ENCODE assay signal across 19 mouse cellular contexts in genomic region chr15:101537864-101538579, GRCm38 (mm10). TPM values are rescaled to one million over a fixed set of nuclear protein-coding genes. Genes with fewer than 3 reads are reported as not detected.
A peak's percentile ranks its signal among the peaks of the same experiment; 100 is the strongest.
DNase-seq lines count a peak whose midpoint lies in the region; ATAC-seq lines count a peak whose summit lies in the region.
"Had no signal": no experiment of that assay in that cellular context is flagged by ENCODE, and none has a peak within 500 bp of the region (broad histone marks: within the 10 kb centered on the region; RNA-seq: fewer than 3 reads in every experiment).

No protein-coding gene starts in this region.

- DNase-seq in embryonic facial prominence, embryonic 11.5 days (ENCODE audit: low spot score) = peak; percentile 22
- DNase-seq in embryonic facial prominence, embryonic 10.5 days (ENCODE audit: low spot score) = no peak
- DNase-seq in limb, embryonic 11.5 days (ENCODE audit: low spot score) = peak; percentile 23
- no peak for DNase-seq in limb, embryonic 10.5 days (ENCODE audit: low spot score)
- DNase-seq in A20 (ENCODE audit: low read depth, low spot score) = peak; percentile 25
- no peak for DNase-seq in frontal cortex, postnatal 36 days (ENCODE audit: low spot score in 2 of 2)
- DNase-seq: adrenal gland, adult 8-10 months; gastrocnemius, postnatal 10 days; thymus, adult 18-20 months had no signal

- no peak overlapping the region for H3K4me3 ChIP-seq in embryonic facial prominence, embryonic 11.5 days (ENCODE audit: low read depth, low read length)
- no peak overlapping the region for H3K4me3 ChIP-seq in embryonic facial prominence, embryonic 10.5 days
- no peak overlapping the region for H3K4me3 ChIP-seq in limb, embryonic 11.5 days (ENCODE audit: low read depth, low read length)
- H3K4me3 ChIP-seq in limb, embryonic 10.5 days = no peak overlapping the region
- H3K4me3 ChIP-seq in limb, embryonic 13.5 days = no peak overlapping the region
- H3K4me3 ChIP-seq: forebrain, embryonic 13.5 days; heart, embryonic 15.5 days; hindbrain, embryonic 15.5 days had no signal

- no peak overlapping the region for H3K4me2 ChIP-seq in embryonic facial prominence, embryonic 11.5 days (ENCODE audit: low read depth, low read length)
- no peak overlapping the region for H3K4me2 ChIP-seq in limb, embryonic 11.5 days (ENCODE audit: low read depth, severe bottlenecking)
- H3K4me2 ChIP-seq in limb, embryonic 13.5 days (replicated peaks) = no peak overlapping the region
- H3K4me2 ChIP-seq: forebrain, embryonic 13.5 days; heart, embryonic 15.5 days; hindbrain, embryonic 15.5 days had no signal

- no peaks in the 10 kb centered on the region for H3K27me3 ChIP-seq in embryonic facial prominence, embryonic 11.5 days (ENCODE audit: control insufficient read depth, insufficient read depth, low read length)
- 0 out of 2 replicates have a peak, but pooled peaks cover 3% of the 10 kb centered on the region for H3K27me3 ChIP-seq in embryonic facial prominence, embryonic 10.5 days (replicated peaks; ENCODE audit: low read depth, poor library complexity, severe bottlenecking)
- no peaks in the 10 kb centered on the region for H3K27me3 ChIP-seq in limb, embryonic 11.5 days (ENCODE audit: control insufficient read depth, insufficient read depth, low read length)
- no peaks in the 10 kb centered on the region for H3K27me3 ChIP-seq in limb, embryonic 10.5 days (ENCODE audit: low read depth, poor library complexity, severe bottlenecking)
- peaks cover 20% of the 10 kb centered on the region for H3K27me3 ChIP-seq in limb, embryonic 13.5 days
- H3K27me3 ChIP-seq: forebrain, embryonic 13.5 days; hindbrain, embryonic 15.5 days; Patski had no signal

- no peak overlapping the region for H3K27ac ChIP-seq in embryonic facial prominence, embryonic 11.5 days (replicated peaks; ENCODE audit: low read depth, low read length)
- no peak overlapping the region for H3K27ac ChIP-seq in embryonic facial prominence, embryonic 10.5 days (replicated peaks)
- no peak overlapping the region for H3K27ac ChIP-seq in limb, embryonic 11.5 days (replicated peaks; ENCODE audit: low read depth, low read length)
- no peak overlapping the region for H3K27ac ChIP-seq in limb, embryonic 10.5 days
- H3K27ac ChIP-seq in limb, embryonic 13.5 days = no peak overlapping the region; the same call in 1 of the 2 replicates
- H3K27ac ChIP-seq: forebrain, embryonic 13.5 days; heart, embryonic 15.5 days; hindbrain, embryonic 15.5 days; macrophage had no signal

- 35% methylated on average over 7 of the region's 7 CpGs for WGBS in embryonic facial prominence, embryonic 11.5 days
- 45% methylated on average over 7 of the region's 7 CpGs for WGBS in embryonic facial prominence, embryonic 10.5 days
- WGBS in limb, embryonic 11.5 days = 43% methylated on average over 7 of the region's 7 CpGs
- WGBS in limb, embryonic 10.5 days = 38% methylated on average over 7 of the region's 7 CpGs
- WGBS in limb, embryonic 13.5 days = 33% methylated on average over 7 of the region's 7 CpGs

- no peaks in the 10 kb centered on the region for H3K36me3 ChIP-seq in embryonic facial prominence, embryonic 11.5 days (replicated peaks; ENCODE audit: control insufficient read depth, insufficient read depth, low read depth, low read length)
- H3K36me3 ChIP-seq in embryonic facial prominence, embryonic 10.5 days (replicated peaks) = no peaks in the 10 kb centered on the region
- H3K36me3 ChIP-seq in limb, embryonic 11.5 days (ENCODE audit: control insufficient read depth, insufficient read depth, low read length) = no peaks in the 10 kb centered on the region
- no peaks in the 10 kb centered on the region for H3K36me3 ChIP-seq in limb, embryonic 10.5 days
- H3K36me3 ChIP-seq in limb, embryonic 13.5 days = no peaks in the 10 kb centered on the region
- H3K36me3 ChIP-seq: heart, embryonic 15.5 days; hindbrain, embryonic 15.5 days had no signal

- no peaks in the 10 kb centered on the region for H3K9me3 ChIP-seq in embryonic facial prominence, embryonic 11.5 days (replicated peaks; ENCODE audit: control insufficient read depth, low read length)
- no peaks in the 10 kb centered on the region for H3K9me3 ChIP-seq in embryonic facial prominence, embryonic 10.5 days
- H3K9me3 ChIP-seq in limb, embryonic 11.5 days (ENCODE audit: control insufficient read depth, low read length) = no peaks in the 10 kb centered on the region
- H3K9me3 ChIP-seq in limb, embryonic 10.5 days (replicated peaks) = no peaks in the 10 kb centered on the region
- H3K9me3 ChIP-seq in limb, embryonic 13.5 days = no peaks in the 10 kb centered on the region; the same call in 1 of the 2 replicates
- H3K9me3 ChIP-seq: forebrain, embryonic 13.5 days; heart, embryonic 15.5 days; hindbrain, embryonic 15.5 days had no signal

- ATAC-seq in embryonic facial prominence, embryonic 11.5 days (replicated peaks; ENCODE audit: insufficient number of reproducible peaks, low FRiP score, low TSS enrichment, low read depth) = no peak
- ATAC-seq in limb, embryonic 11.5 days (ENCODE audit: insufficient number of reproducible peaks, low FRiP score, low TSS enrichment, low read depth) = no peak
- ATAC-seq in limb, embryonic 13.5 days (ENCODE audit: low FRiP score, low read depth) = peak; percentile 22; the same call in 1 of the 2 replicates
- no peak for ATAC-seq in megakaryocyte-erythroid progenitor cell, adult 5-6 weeks (replicated peaks; ENCODE audit: low FRiP score, low TSS enrichment, poor library complexity, severe bottlenecking)
- ATAC-seq: forebrain, embryonic 13.5 days; Patski had no signal

- H3K4me1 ChIP-seq in embryonic facial prominence, embryonic 11.5 days (ENCODE audit: control insufficient read depth, insufficient read depth, low read length) = no peaks in the 10 kb centered on the region
- H3K4me1 ChIP-seq in embryonic facial prominence, embryonic 10.5 days = peaks cover 42% of the 10 kb centered on the region
- H3K4me1 ChIP-seq in limb, embryonic 11.5 days (ENCODE audit: control insufficient read depth, insufficient read depth, low read length) = no peaks in the 10 kb centered on the region
- peaks cover 23% of the 10 kb centered on the region for H3K4me1 ChIP-seq in limb, embryonic 10.5 days
- H3K4me1 ChIP-seq in limb, embryonic 13.5 days = peaks cover 36% of the 10 kb centered on the region
- H3K4me1 ChIP-seq: forebrain, embryonic 13.5 days; heart, embryonic 15.5 days; hindbrain, embryonic 15.5 days had no signal

- H3K9ac ChIP-seq in embryonic facial prominence, embryonic 11.5 days (replicated peaks; ENCODE audit: low read length) = no peak overlapping the region
- H3K9ac ChIP-seq in limb, embryonic 11.5 days (ENCODE audit: low read length) = no peak overlapping the region
- no peak overlapping the region for H3K9ac ChIP-seq in limb, embryonic 13.5 days
- H3K9ac ChIP-seq: forebrain, embryonic 13.5 days; heart, embryonic 15.5 days; hindbrain, embryonic 15.5 days had no signal

RNA-seq across cellular contexts. Expression of gene Krt84, which starts 5.4 kb away (rescaled TPM):
- polyA plus RNA-seq in embryonic facial prominence, embryonic 11.5 days (2014; fragmentation: Nextera tagmentation; extraction: Ambion mirVana) = not detected in 2 replicates
- not detected in 2 replicates for polyA plus RNA-seq in embryonic facial prominence, embryonic 10.5 days (2016; fragmentation: Nextera tagmentation; extraction: Ambion mirVana)
- polyA plus RNA-seq in limb, embryonic 11.5 days (2014; fragmentation: Nextera tagmentation; extraction: Ambion mirVana) = not detected in 2 replicates
- not detected in 2 replicates for polyA plus RNA-seq in limb, embryonic 10.5 days (2016; fragmentation: Nextera tagmentation; extraction: Ambion mirVana)
- 0.09 and 0.13 TPM in 2 replicates for polyA plus RNA-seq in limb, embryonic 13.5 days (2015; fragmentation: Nextera tagmentation; extraction: Ambion mirVana)
- total RNA-seq in megakaryocyte-erythroid progenitor cell, adult 5-6 weeks (2014; fragmentation: Nextera tagmentation) = not detected in 2 replicates
- total RNA-seq in megakaryocyte-erythroid progenitor cell, adult 5-6 weeks (2017) = not detected in 2 replicates
- total RNA-seq: adrenal gland, adult 8-10 months; gastrocnemius, postnatal 10 days; layer of hippocampus, adult 18-20 months; left cerebral cortex, postnatal 36 days had no signal
- polyA plus RNA-seq: forebrain, embryonic 13.5 days; heart, embryonic 15.5 days; macrophage; Patski; spleen, adult 2 months had no signal

RNA-seq across cellular contexts. Expression of gene Krt82, which starts 12.4 kb away (rescaled TPM):
- not detected in 2 replicates for polyA plus RNA-seq in embryonic facial prominence, embryonic 11.5 days (2014; fragmentation: Nextera tagmentation; extraction: Ambion mirVana)
- not detected in 2 replicates for polyA plus RNA-seq in embryonic facial prominence, embryonic 10.5 days (2016; fragmentation: Nextera tagmentation; extraction: Ambion mirVana)
- polyA plus RNA-seq in limb, embryonic 11.5 days (2014; fragmentation: Nextera tagmentation; extraction: Ambion mirVana) = 0.14 TPM in 1 of 2 replicates, not detected in the other
- not detected in 2 replicates for polyA plus RNA-seq in limb, embryonic 10.5 days (2016; fragmentation: Nextera tagmentation; extraction: Ambion mirVana)
- polyA plus RNA-seq in limb, embryonic 13.5 days (2015; fragmentation: Nextera tagmentation; extraction: Ambion mirVana) = not detected in 2 replicates
- total RNA-seq in megakaryocyte-erythroid progenitor cell, adult 5-6 weeks (2014; fragmentation: Nextera tagmentation) = not detected in 2 replicates
- not detected in 2 replicates for total RNA-seq in megakaryocyte-erythroid progenitor cell, adult 5-6 weeks (2017)
- total RNA-seq: adrenal gland, adult 8-10 months; gastrocnemius, postnatal 10 days; layer of hippocampus, adult 18-20 months; left cerebral cortex, postnatal 36 days had no signal
- polyA plus RNA-seq: forebrain, embryonic 13.5 days; heart, embryonic 15.5 days; hindbrain, embryonic 15.5 days; macrophage; Patski; spleen, adult 2 months had no signal

RNA-seq across cellular contexts. Expression of gene Gm49425, which starts 21.0 kb away (rescaled TPM):
- not detected in 2 replicates for polyA plus RNA-seq in embryonic facial prominence, embryonic 11.5 days (2014; fragmentation: Nextera tagmentation; extraction: Ambion mirVana)
- polyA plus RNA-seq in embryonic facial prominence, embryonic 10.5 days (2016; fragmentation: Nextera tagmentation; extraction: Ambion mirVana) = not detected in 2 replicates
- polyA plus RNA-seq in limb, embryonic 11.5 days (2014; fragmentation: Nextera tagmentation; extraction: Ambion mirVana) = not detected in 2 replicates
- not detected in 2 replicates for polyA plus RNA-seq in limb, embryonic 10.5 days (2016; fragmentation: Nextera tagmentation; extraction: Ambion mirVana)
- polyA plus RNA-seq in limb, embryonic 13.5 days (2015; fragmentation: Nextera tagmentation; extraction: Ambion mirVana) = 0.50 TPM in 1 of 2 replicates, not detected in the other
- total RNA-seq in megakaryocyte-erythroid progenitor cell, adult 5-6 weeks (2014; fragmentation: Nextera tagmentation) = not detected in 2 replicates
- total RNA-seq in megakaryocyte-erythroid progenitor cell, adult 5-6 weeks (2017) = not detected in 2 replicates
- total RNA-seq: adrenal gland, adult 8-10 months; gastrocnemius, postnatal 10 days; layer of hippocampus, adult 18-20 months; left cerebral cortex, postnatal 36 days had no signal
- polyA plus RNA-seq: forebrain, embryonic 13.5 days; heart, embryonic 15.5 days; hindbrain, embryonic 15.5 days; macrophage; Patski; spleen, adult 2 months had no signal

RNA-seq across cellular contexts. Expression of gene Krt90, which starts 24.7 kb away (rescaled TPM):
- 0.36 and 0.89 TPM in 2 replicates for polyA plus RNA-seq in embryonic facial prominence, embryonic 11.5 days (2014; fragmentation: Nextera tagmentation; extraction: Ambion mirVana)
- polyA plus RNA-seq in embryonic facial prominence, embryonic 10.5 days (2016; fragmentation: Nextera tagmentation; extraction: Ambion mirVana) = 0.24 and 0.50 TPM in 2 replicates
- not detected in 2 replicates for polyA plus RNA-seq in limb, embryonic 11.5 days (2014; fragmentation: Nextera tagmentation; extraction: Ambion mirVana)
- polyA plus RNA-seq in limb, embryonic 10.5 days (2016; fragmentation: Nextera tagmentation; extraction: Ambion mirVana) = 0.08 and 0.31 TPM in 2 replicates
- 0.08 TPM in 1 of 2 replicates, not detected in the other for polyA plus RNA-seq in limb, embryonic 13.5 days (2015; fragmentation: Nextera tagmentation; extraction: Ambion mirVana)
- not detected in 2 replicates for total RNA-seq in megakaryocyte-erythroid progenitor cell, adult 5-6 weeks (2014; fragmentation: Nextera tagmentation)
- total RNA-seq in megakaryocyte-erythroid progenitor cell, adult 5-6 weeks (2017) = not detected in 2 replicates
- total RNA-seq: adrenal gland, adult 8-10 months; gastrocnemius, postnatal 10 days; layer of hippocampus, adult 18-20 months; left cerebral cortex, postnatal 36 days had no signal
- polyA plus RNA-seq: forebrain, embryonic 13.5 days; heart, embryonic 15.5 days; macrophage; spleen, adult 2 months had no signal

RNA-seq across cellular contexts. Expression of gene Krt75, which starts 35.7 kb away (rescaled TPM):
- polyA plus RNA-seq in embryonic facial prominence, embryonic 11.5 days (2014; fragmentation: Nextera tagmentation; extraction: Ambion mirVana) = 0.06 and 0.17 TPM in 2 replicates
- polyA plus RNA-seq in embryonic facial prominence, embryonic 10.5 days (2016; fragmentation: Nextera tagmentation; extraction: Ambion mirVana) = 0.09 TPM in 2 replicates
- not detected in 2 replicates for polyA plus RNA-seq in limb, embryonic 11.5 days (2014; fragmentation: Nextera tagmentation; extraction: Ambion mirVana)
- 0.04 and 0.10 TPM in 2 replicates for polyA plus RNA-seq in limb, embryonic 10.5 days (2016; fragmentation: Nextera tagmentation; extraction: Ambion mirVana)
- polyA plus RNA-seq in limb, embryonic 13.5 days (2015; fragmentation: Nextera tagmentation; extraction: Ambion mirVana) = 0.31 and 0.52 TPM in 2 replicates
- not detected in 2 replicates for total RNA-seq in megakaryocyte-erythroid progenitor cell, adult 5-6 weeks (2014; fragmentation: Nextera tagmentation)
- not detected in 2 replicates for total RNA-seq in megakaryocyte-erythroid progenitor cell, adult 5-6 weeks (2017)
- total RNA-seq: adrenal gland, adult 8-10 months; gastrocnemius, postnatal 10 days; layer of hippocampus, adult 18-20 months; left cerebral cortex, postnatal 36 days had no signal
- polyA plus RNA-seq: forebrain, embryonic 13.5 days; macrophage; Patski; spleen, adult 2 months had no signal

Comparison
In these comparisons a context has a peak if more than half of its experiments do, and no peak if none do; other contexts are left out.
1. DNase-seq: peak in embryonic facial prominence, embryonic 11.5 days (single experiment), limb, embryonic 11.5 days (single experiment) and A20 (single experiment); none in embryonic facial prominence, embryonic 10.5 days (single experiment), limb, embryonic 10.5 days (single experiment) and frontal cortex, postnatal 36 days (0 of 2).